10 mouse cellular contexts compared by ENCODE assay signal in the genomic region with DNA sequence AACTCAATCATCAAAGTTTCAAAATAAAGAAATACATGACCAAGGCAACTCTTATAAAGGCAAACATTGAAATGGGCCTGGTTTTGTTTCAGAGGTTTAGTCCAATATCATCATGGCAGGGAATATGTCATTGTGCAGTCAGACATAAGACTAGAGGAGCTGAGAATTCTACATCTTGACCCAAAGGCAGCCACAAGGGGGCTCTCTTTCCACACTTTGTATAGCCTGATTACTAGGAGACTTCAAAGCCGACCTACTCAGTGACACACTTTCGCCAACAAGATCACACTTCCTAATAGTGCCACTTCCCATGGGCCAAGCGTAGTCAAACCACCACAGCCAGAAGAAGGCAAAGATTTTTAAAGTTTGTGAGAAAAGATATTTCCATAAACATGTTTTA.
A peak's percentile ranks its signal among the peaks of the same experiment; 100 is the strongest.
DNase-seq lines count a peak whose midpoint lies in the region; ATAC-seq and TF ChIP-seq lines count a peak whose summit lies in the region.
"Had no signal": no experiment of that assay in that cellular context is flagged by ENCODE, and none has a peak within 500 bp of the region (broad histone marks: within the 10 kb centered on the region; RNA-seq: fewer than 3 reads in every experiment).

No protein-coding gene starts in this region.

- H3K27ac ChIP-seq in left cerebral cortex, adult 2 months = no peak overlapping the region
- H3K27ac ChIP-seq in thymus, adult 2 months (ENCODE audit: control insufficient read depth, insufficient read depth, low read length) = no peak overlapping the region
- H3K27ac ChIP-seq: macrophage; stomach, embryonic 15.5 days had no signal

- intact Hi-C loops in left cerebral cortex, adult 2 months (cut with DNase I) = no loop called here

- WGBS in thymus, adult 2 months = 86% methylated on average over 3 of the region's 3 CpGs

- ATAC-seq in erythroblast, adult 5-6 weeks (replicated peaks; ENCODE audit: low FRiP score, poor library complexity, severe bottlenecking) = no peak

- peak; percentile 38 for TF ChIP-seq CTCF in left cerebral cortex, adult 2 months (IDR thresholded peaks at IDR 0.05)
- TF ChIP-seq CTCF in thymus, adult 2 months (IDR thresholded peaks at IDR 0.05; ENCODE audit: borderline replicate concordance, control insufficient read depth, extremely low read depth, insufficient read depth, low read length, poor library complexity) = no peak

- H3K4me3 ChIP-seq in left cerebral cortex, adult 2 months = no peak overlapping the region
- H3K4me3 ChIP-seq in thymus, adult 2 months (ENCODE audit: control insufficient read depth, insufficient read depth, low read length) = no peak overlapping the region
- H3K4me3 ChIP-seq: stomach, embryonic 15.5 days had no signal

- TF ChIP-seq POLR2A in thymus, adult 2 months (IDR thresholded peaks at IDR 0.05; ENCODE audit: control insufficient read depth, extremely low read depth, insufficient read depth, low read length, poor library complexity) = no peak

- no peaks in the 10 kb centered on the region for H3K27me3 ChIP-seq in thymus, adult 2 months (ENCODE audit: control insufficient read depth, insufficient read depth, low read length)
- H3K27me3 ChIP-seq: stomach, embryonic 15.5 days had no signal

- no peaks in the 10 kb centered on the region for H3K36me3 ChIP-seq in thymus, adult 2 months (ENCODE audit: control insufficient read depth, insufficient read depth, low read length)

- no peaks in the 10 kb centered on the region for H3K4me1 ChIP-seq in thymus, adult 2 months (replicated peaks; ENCODE audit: control insufficient read depth, insufficient read depth, low read length)
- H3K4me1 ChIP-seq: stomach, embryonic 15.5 days had no signal

- peak; percentile 11 to 25 for DNase-seq in cerebellum, adult 18-20 months
- DNase-seq in cerebellum, adult 9-11 months = no peak
- no peak for DNase-seq in left cerebral cortex, adult 2 months (ENCODE audit: extremely low spot score in 1 of 2, low spot score in 2 of 2)
- DNase-seq in left cerebral cortex, adult 8-10 months (ENCODE audit: low spot score in 2 of 2) = no peak
- DNase-seq in c-Kit-negative CD71-positive TER-119-positive erythroid progenitor cells, embryonic 14.5 days (ENCODE audit: low read depth, low spot score) = peak; percentile 16
- DNase-seq in kidney, postnatal 14 days = peak; percentile 9
- DNase-seq in thymus, adult 2 months = peak; percentile 50

Comparison
In these comparisons a context has a peak if more than half of its experiments do, and no peak if none do; other contexts are left out.
1. DNase-seq: peak in cerebellum, adult 18-20 months (2 of 2), c-Kit-negative CD71-positive TER-119-positive erythroid progenitor cells, embryonic 14.5 days (single experiment), kidney, postnatal 14 days (single experiment) and thymus, adult 2 months (single experiment); none in cerebellum, adult 9-11 months (single experiment), left cerebral cortex, adult 2 months (0 of 2) and left cerebral cortex, adult 8-10 months (0 of 2).